Mouse (Mus musculus) bone marrow, adult 2 months (tissue): ENCODE data around the gene Rapgef6. TPM values are rescaled to one million over a fixed set of nuclear protein-coding genes. Genes with fewer than 3 reads are reported as not detected.

Experiments
- H3K27ac ChIP-seq: fragments of 200-500 bp; 2 replicates; pipeline ENCODE4 v1.5.1; 2012; ENCODE audit warnings: low read depth, mild to moderate bottlenecking, control low read depth, inconsistent platforms, low read length; ENCODE audit not compliant: control insufficient read depth, poor library complexity, insufficient read depth
- H3K4me1 ChIP-seq: fragments of 200-500 bp; 2 replicates; pipeline ENCODE4 v1.6.1; 2011; ENCODE audit warnings: low read length; ENCODE audit not compliant: control insufficient read depth, insufficient read depth
- H3K4me3 ChIP-seq: fragments of 200-500 bp; replicated peaks from 2 replicates; pipeline ENCODE3; 2011; ENCODE audit warnings: mild to moderate bottlenecking, low read depth, low read length, control low read depth; ENCODE audit not compliant: control insufficient read depth
- CTCF ChIP-seq: fragments of 200-500 bp; IDR thresholded peaks from 2 replicates; pipeline ENCODE4 v1.5.1; 2011; ENCODE audit warnings: low read length, control low read depth; ENCODE audit not compliant: control insufficient read depth, insufficient read depth
- POLR2A ChIP-seq: fragments of 200-500 bp; IDR thresholded peaks from 2 replicates; pipeline ENCODE4 v1.6.1; 2011; ENCODE audit warnings: low read depth, mild to moderate bottlenecking, control low read depth, low read length, borderline replicate concordance; ENCODE audit not compliant: control insufficient read depth
- WGBS: fragments of 180-500 bp; shearing (Covaris S2); methylation state at CpG from one replicate; pipeline ENCODE4 v1.1.7; 2018; 5-methylcytosine and 5-hydroxymethylcytosine counted together
- polyA plus RNA-seq: library from polyadenylated mRNA; stranded (reverse); fragments of >200 nt; gene quantifications from 2 replicates; pipeline ENCODE4 v1.2.4, GENCODE M21; 2011; ENCODE audit warnings: low replicate concordance; ENCODE audit not compliant: missing spikeins, insufficient read depth, insufficient read length

Gene Rapgef6
- polyA plus RNA-seq, 1 experiment, result 18.6 TPM

GRCm38 (mm10) chr11:54691179-54691578, 168.5 kb downstream of the Rapgef6 start:
- 68% methylated on average over 4 of the region's 4 CpGs for WGBS
- Histone ChIP-seq H3K4me1 (no peaks in the 10 kb centered on the region; the same call in 1 of the 2 replicates), H3K27ac (no peak overlapping the region), H3K4me3 (no peak overlapping the region)
- TF ChIP-seq POLR2A, result no peak
- no peak for TF ChIP-seq CTCF

GRCm38 (mm10) chr11:54693696-54694095, 171.0 kb downstream of the Rapgef6 start:
- 79% methylated on average over 6 of the region's 6 CpGs for WGBS
- TF ChIP-seq CTCF, result no peak
- no peak for TF ChIP-seq POLR2A
- no peaks in the 10 kb centered on the region; the same call in 1 of the 2 replicates for H3K4me1 ChIP-seq
- no peak overlapping the region for H3K4me3 ChIP-seq
- H3K27ac ChIP-seq, result no peak overlapping the region

GRCm38 (mm10) chr11:54694291-54694690, 171.6 kb downstream of the Rapgef6 start:
- no peak overlapping the region for H3K27ac ChIP-seq
- 77% methylated on average over 8 of the region's 8 CpGs for WGBS
- no peak overlapping the region for H3K4me3 ChIP-seq
- H3K4me1 ChIP-seq, result no peaks in the 10 kb centered on the region; the same call in 1 of the 2 replicates
- no peak for TF ChIP-seq CTCF
- no peak for TF ChIP-seq POLR2A

GRCm38 (mm10) chr11:54695951-54696350, 173.3 kb downstream of the Rapgef6 start:
- Histone ChIP-seq H3K27ac (no peak overlapping the region), H3K4me1 (no peaks in the 10 kb centered on the region; the same call in 1 of the 2 replicates), H3K4me3 (no peak overlapping the region)
- TF ChIP-seq CTCF, result no peak
- no peak for TF ChIP-seq POLR2A
- 71% methylated on average over 4 of the region's 4 CpGs for WGBS

- Histone ChIP-seq H3K4me3 (no peak overlapping the region), H3K4me1 (no peaks in the 10 kb centered on the region; the same call in 1 of the 2 replicates), H3K27ac (no peak overlapping the region)
- 71% methylated on average over 5 of the region's 5 CpGs for WGBS
- TF ChIP-seq CTCF, result no peak
- TF ChIP-seq POLR2A, result no peak
These were observed 175.0 kb downstream of the Rapgef6 start for GRCm38 (mm10) chr11:54697611-54698010.

- H3K27ac ChIP-seq, result no peak overlapping the region
- WGBS, result 21% methylated on average over 7 of the region's 7 CpGs
- no peak overlapping the region for H3K4me3 ChIP-seq
- TF ChIP-seq POLR2A (no peak), CTCF (no peak)
- no peaks in the 10 kb centered on the region; the same call in 1 of the 2 replicates for H3K4me1 ChIP-seq
These were observed 176.0 kb downstream of the Rapgef6 start for GRCm38 (mm10) chr11:54698636-54699035.

GRCm38 (mm10) chr11:54699972-54700371, 177.3 kb downstream of the Rapgef6 start:
- Histone ChIP-seq H3K4me1 (no peaks in the 10 kb centered on the region; the same call in 1 of the 2 replicates), H3K4me3 (no peak overlapping the region), H3K27ac (no peak overlapping the region)
- 9% methylated on average over 3 of the region's 3 CpGs for WGBS
- TF ChIP-seq CTCF (no peak), POLR2A (no peak)

- no peak for TF ChIP-seq POLR2A
- TF ChIP-seq CTCF, result no peak
These were observed 179.2 kb downstream of the Rapgef6 start for GRCm38 (mm10) chr11:54701848-54702247.

GRCm38 (mm10) chr11:54703306-54703705, 180.7 kb downstream of the Rapgef6 start:
- H3K4me1 ChIP-seq, result no peaks in the 10 kb centered on the region; the same call in 1 of the 2 replicates
- 30% methylated on average over 4 of the region's 4 CpGs for WGBS
- TF ChIP-seq CTCF (peak; percentile 45), POLR2A (no peak)
- no peak overlapping the region for H3K27ac ChIP-seq
- no peak overlapping the region for H3K4me3 ChIP-seq

More at GRCm38 (mm10) chr11:54701848-54702247, 179.2 kb downstream of the Rapgef6 start:
- H3K4me3 ChIP-seq, result no peak overlapping the region
- WGBS, result 64% methylated on average over 8 of the region's 8 CpGs
- no peak overlapping the region for H3K27ac ChIP-seq
- no peaks in the 10 kb centered on the region; the same call in 1 of the 2 replicates for H3K4me1 ChIP-seq
